Mouse (Mus musculus) c-Kit-positive CD71-positive TER-119-negative erythroid progenitor cells, embryonic 14.5 days (primary cell): ENCODE data around the gene Sgf29.
A peak's percentile ranks its signal among the peaks of the same experiment; 100 is the strongest.

ENCODE experiments used
- DNase-seq: peaks from one replicate; pipeline ENCODE4 v3.0.0-alpha.2; 2013; ENCODE audit warnings: low read depth

The Sgf29 gene

GRCm38 (mm10) chr7:126649231-126650051 is at the start of gene Sgf29:
Gene Sgf29, plus strand, starts transcription at chr7:126649309.
- peak; percentile 88 for DNase-seq

DNA sequence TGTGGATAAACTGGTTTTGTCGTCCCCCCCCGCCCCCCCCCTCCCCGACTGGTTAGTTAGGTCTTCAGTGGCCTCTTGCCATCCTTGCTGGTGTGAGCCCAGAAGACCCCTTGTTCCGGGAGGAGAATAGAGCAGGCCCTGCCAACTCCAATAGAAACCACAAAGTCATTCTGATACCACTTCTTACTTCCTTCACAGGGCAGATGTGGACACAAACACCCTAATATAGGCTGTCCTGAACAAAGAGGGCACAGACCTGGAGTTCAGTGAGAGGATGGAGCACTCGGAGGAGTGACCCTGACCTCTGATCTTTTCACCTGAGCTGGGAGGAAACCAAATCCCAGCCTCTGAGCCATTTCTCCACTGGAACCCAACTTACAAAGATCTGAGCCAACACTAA is 47.2 kb upstream of the Sgf29 start:
- DNase-seq, result no peak

GRCm38 (mm10) chr7:126602650-126603049 is 46.5 kb upstream of the Sgf29 start:
- no peak for DNase-seq

GRCm38 (mm10) chr7:126606611-126607010 is 42.5 kb upstream of the Sgf29 start:
- DNase-seq, result no peak

GRCm38 (mm10) chr7:126607064-126607463 is 42.0 kb upstream of the Sgf29 start:
- no peak for DNase-seq

GRCm38 (mm10) chr7:126607796-126608195 is 41.3 kb upstream of the Sgf29 start:
- DNase-seq, result no peak

DNA sequence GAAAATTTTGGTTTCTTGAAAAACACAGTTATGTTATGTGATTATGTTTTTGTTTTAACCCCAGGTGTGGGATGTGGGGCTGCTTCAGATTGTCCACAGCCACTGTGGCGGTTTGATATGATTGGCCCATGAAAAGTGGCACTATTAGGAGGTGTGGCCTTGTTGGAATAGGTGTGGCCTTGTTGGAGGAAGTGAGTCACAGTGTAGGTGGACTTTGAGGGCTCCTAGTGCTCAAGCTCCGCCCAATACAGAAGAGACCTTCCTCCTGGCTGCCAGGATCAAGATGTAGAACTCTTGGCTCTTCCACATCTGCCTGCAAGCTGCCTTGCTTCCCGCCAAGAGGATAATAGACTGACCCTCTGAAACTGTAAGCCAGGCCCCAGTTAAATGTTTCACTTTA is 36.4 kb upstream of the Sgf29 start:
- DNase-seq, result no peak

GRCm38 (mm10) chr7:126616707-126617106 is 32.4 kb upstream of the Sgf29 start:
- no peak for DNase-seq

GRCm38 (mm10) chr7:126619559-126620275 is 29.4 kb upstream of the Sgf29 start:
- DNase-seq, result no peak

- peak; percentile 46 for DNase-seq
Measured at GRCm38 (mm10) chr7:126621452-126622359, 27.4 kb upstream of the Sgf29 start.

- DNase-seq, result peak; percentile 23
Measured at GRCm38 (mm10) chr7:126623381-126623780, 25.7 kb upstream of the Sgf29 start.

DNA sequence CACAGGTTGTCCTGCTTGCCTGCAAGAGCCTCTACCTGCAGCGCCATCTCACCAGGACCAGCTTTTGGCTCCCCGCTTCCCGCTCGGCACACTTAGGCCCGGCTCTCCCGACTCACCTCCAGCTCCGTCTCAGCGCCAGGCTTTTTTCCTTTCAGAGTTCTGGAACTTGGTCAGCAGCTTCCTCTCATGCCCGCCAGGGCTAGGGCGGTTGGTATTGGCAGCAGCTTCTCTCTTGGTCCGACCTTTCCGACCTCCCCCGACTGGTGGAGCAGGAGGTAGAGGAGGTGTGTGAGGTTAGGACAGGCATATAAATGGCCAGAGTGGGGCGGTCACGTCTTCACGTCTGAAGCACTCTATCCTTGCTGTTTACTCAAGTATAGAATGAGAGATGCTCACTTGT is 24.3 kb upstream of the Sgf29 start:
- no peak for DNase-seq

DNA sequence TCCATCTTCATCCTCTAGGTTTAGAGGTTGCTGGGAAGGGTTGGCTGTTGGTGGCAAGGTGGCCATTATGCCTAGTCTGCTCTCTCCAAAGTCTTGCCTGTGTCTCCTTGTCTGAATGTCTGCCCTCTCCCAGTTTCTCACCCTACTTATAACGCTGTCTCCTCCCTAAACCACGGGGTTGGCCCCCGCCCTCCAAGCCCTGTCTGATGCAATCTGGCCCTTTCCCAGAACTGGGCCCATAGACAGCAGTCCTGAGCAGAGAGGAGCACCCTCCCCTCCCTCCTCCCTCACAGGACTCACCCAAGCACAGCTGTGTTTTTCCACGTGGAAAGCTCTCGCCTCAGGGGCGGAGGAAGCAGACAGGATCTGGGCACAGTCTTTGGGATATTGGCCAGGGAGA is 23.7 kb upstream of the Sgf29 start:
- DNase-seq, result peak; percentile 62

- no peak for DNase-seq
Measured at GRCm38 (mm10) chr7:126625807-126626600, 23.1 kb upstream of the Sgf29 start.

DNA sequence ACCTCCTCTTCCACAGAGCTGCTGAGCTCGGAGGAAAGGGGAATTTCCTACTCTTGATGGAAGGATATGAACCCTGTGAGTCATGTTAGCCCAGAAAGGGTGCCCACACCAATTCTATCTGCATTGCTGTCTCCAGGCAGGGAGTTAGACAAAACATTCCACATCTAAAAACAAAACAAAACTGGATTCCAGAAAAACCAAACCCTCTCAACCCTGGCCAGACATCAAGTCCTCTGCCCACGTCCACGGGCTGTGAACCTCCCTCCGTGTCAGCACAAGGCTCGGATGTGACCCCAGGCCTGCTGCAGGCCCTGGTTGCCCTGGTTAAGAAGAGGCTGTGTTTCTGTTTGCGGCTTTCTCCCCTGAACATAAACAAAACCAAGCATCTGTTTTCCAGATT is 21.0 kb upstream of the Sgf29 start:
- no peak for DNase-seq

DNA sequence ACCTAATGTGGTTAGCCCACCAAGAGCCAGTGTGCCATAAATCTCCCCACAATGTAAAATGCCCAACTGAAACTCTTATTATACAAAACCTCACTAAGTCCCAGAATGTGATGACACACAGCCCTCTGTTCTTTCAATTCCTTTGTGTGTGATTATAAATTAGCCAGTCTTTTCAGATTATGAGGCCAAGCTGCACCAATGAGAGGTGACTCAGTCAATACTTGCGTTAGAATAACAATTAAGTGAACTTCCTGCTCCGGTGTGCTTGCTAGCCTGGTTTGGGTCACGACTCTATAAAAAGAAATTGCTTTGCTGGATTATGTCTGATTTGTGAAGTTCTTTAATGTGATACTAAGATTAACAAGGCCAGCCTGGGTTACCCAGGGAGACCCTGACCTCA is 19.2 kb upstream of the Sgf29 start:
- DNase-seq, result no peak

DNA sequence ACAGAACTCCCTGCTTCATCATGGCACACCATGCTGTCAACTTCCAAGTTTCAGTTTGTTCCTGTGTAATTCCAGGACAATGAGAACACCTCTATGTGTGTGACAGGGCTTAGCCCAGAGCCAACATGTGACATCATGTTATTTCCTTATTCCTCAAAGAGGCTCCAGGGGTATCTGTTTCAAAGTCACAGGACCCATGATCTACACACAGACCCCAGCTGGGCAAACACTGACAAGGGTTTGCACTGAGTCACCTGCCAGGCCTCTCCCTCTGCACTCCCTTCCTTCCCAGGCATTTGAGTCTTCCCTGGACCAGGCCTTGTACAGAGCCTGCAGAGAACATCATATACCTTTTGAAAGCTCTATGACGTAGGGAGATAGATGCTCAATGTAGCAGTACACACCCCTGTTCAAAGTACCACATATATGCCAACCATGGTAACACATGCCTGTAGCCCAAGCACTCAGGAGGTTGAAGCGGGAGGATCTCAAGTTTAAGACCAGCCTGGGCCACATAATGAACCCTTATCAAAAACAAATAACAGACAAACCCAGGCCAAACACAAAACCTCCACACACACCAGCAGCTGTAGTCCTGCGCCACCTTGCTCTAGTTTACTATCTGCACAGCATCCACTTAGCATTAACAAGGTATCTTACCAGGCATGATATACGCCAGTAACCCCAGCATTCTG is 18.1 kb upstream of the Sgf29 start, which contains the start of gene Nupr1:
Nupr1 (minus strand) TSS at position 38 of the 695 bp plus-strand sequence.
- DNase-seq, result no peak

DNA sequence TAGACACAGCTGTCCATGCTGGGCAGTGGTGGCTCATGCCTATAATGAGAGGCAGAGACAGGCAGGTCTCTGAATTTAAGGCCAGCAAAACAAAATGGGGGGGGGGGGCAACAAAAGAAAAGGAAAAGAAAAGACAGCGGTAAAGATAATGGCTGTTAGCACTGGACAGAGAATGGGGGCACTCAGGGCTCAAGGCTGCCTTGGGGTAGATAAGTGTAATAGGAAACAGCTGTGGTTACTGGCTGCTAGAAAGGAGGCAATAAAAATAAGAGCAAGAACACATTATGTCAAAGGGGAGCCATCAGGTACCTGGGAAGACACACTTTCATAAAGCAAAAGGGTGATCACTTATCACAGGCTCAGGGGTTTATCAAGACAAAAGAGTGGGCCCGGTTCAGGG is 16.6 kb upstream of the Sgf29 start:
- DNase-seq, result no peak

DNA sequence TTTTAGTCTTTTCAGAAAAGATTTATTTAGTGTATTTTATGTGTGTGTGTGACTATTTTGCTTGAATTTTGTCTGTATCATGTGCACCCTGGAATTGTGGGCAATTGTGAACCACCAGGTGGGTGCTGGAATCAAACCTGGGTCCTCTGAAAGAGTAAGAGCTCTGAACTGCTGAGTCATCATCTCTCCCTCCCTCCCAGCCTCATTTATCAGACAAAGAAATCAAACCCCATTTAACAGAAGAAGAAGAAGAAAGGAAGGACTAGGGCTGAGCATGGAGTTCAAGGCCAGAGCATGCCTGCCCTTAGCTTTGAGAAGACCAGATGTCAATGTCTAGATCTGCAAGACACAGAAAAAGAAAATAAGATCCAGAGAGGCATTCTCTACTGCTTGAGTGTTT is 13.7 kb upstream of the Sgf29 start:
- no peak for DNase-seq

GRCm38 (mm10) chr7:126636733-126637520 is 12.2 kb upstream of the Sgf29 start:
- no peak for DNase-seq
